ENCODE assay signal across 15 mouse cellular contexts in the genomic region with DNA sequence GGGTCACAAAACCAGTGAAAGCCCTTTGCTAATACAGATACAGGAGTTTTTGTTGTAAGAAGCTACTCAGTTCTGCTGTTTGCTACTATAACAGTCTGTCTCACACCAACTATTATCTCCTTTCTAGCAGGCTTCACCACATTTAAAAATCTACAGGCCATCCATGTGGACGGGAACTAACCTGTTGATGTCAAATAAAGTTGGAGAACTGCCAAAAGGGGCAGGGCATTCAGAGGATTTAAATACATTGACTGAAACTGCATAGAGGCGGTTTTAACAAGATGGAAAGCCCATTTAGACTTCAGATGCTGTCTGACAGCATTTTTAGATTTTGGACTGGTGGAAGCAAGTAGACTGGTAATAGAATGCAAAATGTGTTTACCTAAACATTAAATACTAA.
"Had no signal": no experiment of that assay in that cellular context is flagged by ENCODE, and none has a peak within 500 bp of the region (broad histone marks: within the 10 kb centered on the region; RNA-seq: fewer than 3 reads in every experiment).

No protein-coding gene starts in this region.

- ATAC-seq: lung, postnatal 0 days; midbrain, embryonic 13.5 days had no signal

- H3K4me3 ChIP-seq: left cerebral cortex, adult 2 months; midbrain, embryonic 13.5 days; neural tube, embryonic 12.5 days; stomach, embryonic 15.5 days had no signal

- H3K9ac ChIP-seq: liver, embryonic 14.5 days; midbrain, embryonic 13.5 days; neural tube, embryonic 12.5 days; stomach, embryonic 15.5 days had no signal

- H3K4me2 ChIP-seq: midbrain, embryonic 13.5 days; neural tube, embryonic 12.5 days; stomach, embryonic 15.5 days had no signal

- H3K27ac ChIP-seq: left cerebral cortex, adult 2 months; liver, embryonic 14.5 days; midbrain, embryonic 13.5 days; neural tube, embryonic 12.5 days; stomach, embryonic 15.5 days had no signal

- DNase-seq: kidney, adult 11 months; kidney, adult 9 months; kidney, postnatal 14 days; liver; lung, adult 18-20 months; lung, postnatal 4 days; right cerebral cortex, postnatal 14 days; thymus, adult 2 months; thymus, postnatal 25 days had no signal

- H3K36me3 ChIP-seq: midbrain, embryonic 13.5 days; neural tube, embryonic 12.5 days; stomach, embryonic 15.5 days had no signal

- H3K9me3 ChIP-seq: midbrain, embryonic 13.5 days; neural tube, embryonic 12.5 days; stomach, embryonic 15.5 days had no signal

- H3K4me1 ChIP-seq: neural tube, embryonic 12.5 days; stomach, embryonic 15.5 days had no signal

- H3K27me3 ChIP-seq: midbrain, embryonic 13.5 days; neural tube, embryonic 12.5 days; stomach, embryonic 15.5 days had no signal
